Mouse (Mus musculus) liver, embryonic 14 days (tissue): ENCODE results near the gene Ssxb10. TPM values are rescaled to one million over a fixed set of nuclear protein-coding genes. Genes with fewer than 3 reads are reported as not detected.

ENCODE experiments used
- polyA plus RNA-seq: library from polyadenylated mRNA; depleted of rRNA; stranded (reverse); fragments of >200 nt; gene quantifications from 2 replicates; pipeline ENCODE4 v1.2.3, GENCODE M21; 2012; rRNA removed

Ssxb10 gene
- polyA plus RNA-seq, result not detected in 2 replicates

DNA sequence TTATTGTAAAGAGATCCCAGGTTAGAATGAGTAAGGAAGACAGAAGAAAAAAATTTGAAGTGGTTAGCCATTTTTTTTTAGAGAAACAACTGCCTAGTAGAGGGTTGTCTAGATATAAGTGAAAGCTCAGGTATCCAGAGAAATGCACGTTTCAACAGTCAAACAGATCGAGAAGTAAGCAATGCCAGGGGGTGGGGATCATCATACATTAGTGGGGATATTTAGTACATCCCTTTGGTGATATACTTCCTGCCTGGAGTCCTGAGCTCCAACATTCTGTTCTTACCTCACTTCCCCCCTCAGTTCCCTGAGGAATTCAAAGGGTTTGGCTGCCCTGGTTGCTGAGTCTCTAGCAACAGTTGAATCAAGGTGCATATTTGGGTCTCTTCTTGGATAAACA lies at the start of gene Ssxb10:
Gene Ssxb10, plus strand, starts transcription at position 301 of the 400 bp plus-strand sequence.

GRCm38 (mm10) chrX:8366678-8367077 lies 39.5 kb downstream of the Ssxb10 start, which contains the start of gene Ssxb9:
TSS of gene Ssxb9 (plus strand) at chrX:8366978.

Other genes starting within 250 kb of the Ssxb10 start
- 9.5 and 11.2 TPM in 2 replicates for gene Was, start 236.9 kb upstream of the Ssxb10 start, polyA plus RNA-seq
- gene Wdr13, start 194.5 kb upstream of the Ssxb10 start, polyA plus RNA-seq, result 14.9 and 16.9 TPM in 2 replicates
- 241 and 293 TPM in 2 replicates for gene Rbm3, start 181.5 kb upstream of the Ssxb10 start, polyA plus RNA-seq
- 4.2 and 5.1 TPM in 2 replicates for gene Tbc1d25, start 151.2 kb upstream of the Ssxb10 start, polyA plus RNA-seq
- gene Ebp, start 133.9 kb upstream of the Ssxb10 start, polyA plus RNA-seq, result 24.0 and 26.6 TPM in 2 replicates
- gene Porcn, start 120.9 kb upstream of the Ssxb10 start, polyA plus RNA-seq, result 1.1 TPM in 2 replicates
- gene Ftsj1, start 75.0 kb upstream of the Ssxb10 start, polyA plus RNA-seq, result 21.8 and 26.1 TPM in 2 replicates
- 37.7 and 48.2 TPM in 2 replicates for gene Slc38a5, start 56.3 kb upstream of the Ssxb10 start, polyA plus RNA-seq
- gene Ssxb9, start 39.6 kb downstream of the Ssxb10 start, polyA plus RNA-seq, result not detected in 2 replicates
- not detected in 2 replicates for gene Ssxb1, start 85.9 kb downstream of the Ssxb10 start, polyA plus RNA-seq
- gene Ssxb2, start 134.3 kb downstream of the Ssxb10 start, polyA plus RNA-seq, result not detected in 2 replicates
- not detected in 2 replicates for gene Gm14459, start 197.5 kb downstream of the Ssxb10 start, polyA plus RNA-seq
- not detected in 2 replicates for gene Ssxb6, start 220.8 kb downstream of the Ssxb10 start, polyA plus RNA-seq